Mouse (Mus musculus) stomach, postnatal 0 days (tissue): ENCODE results near the gene Acaca.

ENCODE experiments used
- CTCF ChIP-seq: IDR thresholded peaks from 2 replicates; pipeline ENCODE4 v1.5.1; 2016; ENCODE audit warnings: antibody characterized with exemption, low read depth, mild to moderate bottlenecking, moderate library complexity
- EP300 ChIP-seq: optimal IDR thresholded peaks from 2 replicates; pipeline ENCODE3; 2016; ENCODE audit warnings: antibody characterized with exemption

- no peak for TF ChIP-seq CTCF
- TF ChIP-seq EP300, result no peak
Measured at GRCm38 (mm10) chr11:84210876-84211275, 81.4 kb downstream of the Acaca start.
